Mouse (Mus musculus) embryo, embryonic 11 days (tissue): ENCODE measurements around the gene 1600014C10Rik.

Source experiments
- DNase-seq: peaks from one replicate; pipeline ENCODE4 v3.0.0-alpha.2; 2015

Gene 1600014C10Rik

DNA sequence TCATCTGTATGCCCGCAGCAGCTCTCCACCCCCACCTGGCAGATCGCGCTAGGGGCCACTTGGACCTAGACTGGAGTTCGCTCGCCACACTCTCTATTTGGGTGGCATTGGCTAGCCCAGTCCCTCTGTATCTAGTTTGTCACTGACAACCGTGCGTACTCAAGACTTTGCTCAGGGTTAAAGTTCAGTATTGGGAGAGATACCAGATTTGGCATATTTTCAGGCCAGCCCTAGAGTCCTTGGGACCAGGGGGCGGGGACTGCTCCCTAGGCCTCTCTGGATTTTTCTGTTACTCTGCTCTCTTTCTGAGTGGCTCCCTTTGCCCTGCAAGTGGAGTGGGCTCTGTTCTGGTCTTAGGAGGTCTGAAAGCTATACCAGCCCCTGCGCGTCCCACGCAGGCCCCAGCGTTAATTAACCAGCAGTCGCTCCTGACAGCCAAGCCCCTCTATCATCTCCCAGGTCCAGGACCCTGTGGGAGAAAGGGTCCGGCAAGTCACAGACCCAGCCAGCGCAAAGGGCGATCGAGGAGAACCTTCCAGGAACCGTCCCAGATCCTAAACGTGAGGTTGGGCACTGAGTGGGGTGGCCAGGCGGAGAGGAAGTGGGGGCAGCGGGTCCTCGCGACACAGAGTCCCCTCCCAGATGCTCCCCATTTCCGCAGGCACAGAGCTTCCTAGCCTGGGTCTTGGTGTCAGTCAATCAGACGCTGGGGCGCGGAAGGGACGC lies at the start of gene 1600014C10Rik:
1600014C10Rik (plus strand) TSS at position 256 of the 726 bp plus-strand sequence.
- DNase-seq, result peak; percentile 52

- no peak for DNase-seq
Observed at GRCm38 (mm10) chr7:38134471-38134870, 48.5 kb upstream of the 1600014C10Rik start.

- no peak for DNase-seq
Observed at GRCm38 (mm10) chr7:38140324-38140723, 42.7 kb upstream of the 1600014C10Rik start.

DNA sequence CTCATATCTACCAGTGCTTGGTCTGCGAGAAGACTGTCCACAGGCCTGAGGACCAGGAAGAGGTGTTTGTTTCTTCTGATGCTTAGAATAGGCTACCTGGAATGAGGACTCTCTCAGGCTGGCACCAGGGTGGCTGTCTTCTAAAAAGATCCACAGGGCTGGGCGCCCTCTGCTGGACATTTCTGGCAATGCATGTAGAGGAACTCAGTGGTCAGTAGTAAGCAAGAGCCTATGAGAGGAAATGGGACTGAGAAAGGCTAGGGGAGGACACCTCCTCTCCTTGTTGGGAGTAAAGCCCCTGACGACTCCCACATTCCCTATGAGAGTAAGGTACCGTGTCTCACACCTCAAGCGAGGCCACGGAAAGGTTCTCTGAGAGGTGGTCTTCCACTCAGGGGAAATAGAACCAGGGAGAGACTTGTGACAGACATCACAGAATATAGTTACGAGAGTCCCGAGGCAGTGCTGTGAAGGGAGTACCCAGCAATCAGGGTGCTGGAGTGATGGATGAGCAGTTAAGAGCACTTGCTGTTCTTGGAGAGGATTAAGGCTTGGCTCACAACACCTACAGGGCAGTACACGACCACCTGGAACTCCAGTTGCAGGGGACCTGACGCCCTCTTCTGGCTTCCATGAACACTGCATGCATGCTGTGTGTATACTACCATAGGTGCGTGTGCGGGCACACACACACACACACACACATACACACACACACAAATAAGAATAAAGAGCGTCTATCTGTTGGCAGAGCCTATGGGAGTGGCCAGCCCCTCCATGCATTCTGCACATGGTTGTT lies 41.1 kb upstream of the 1600014C10Rik start:
- DNase-seq, result peak; percentile 89

GRCm38 (mm10) chr7:38147477-38147876 lies 35.5 kb upstream of the 1600014C10Rik start:
- DNase-seq, result no peak

GRCm38 (mm10) chr7:38151706-38152312 lies 31.2 kb upstream of the 1600014C10Rik start:
- DNase-seq, result no peak

DNA sequence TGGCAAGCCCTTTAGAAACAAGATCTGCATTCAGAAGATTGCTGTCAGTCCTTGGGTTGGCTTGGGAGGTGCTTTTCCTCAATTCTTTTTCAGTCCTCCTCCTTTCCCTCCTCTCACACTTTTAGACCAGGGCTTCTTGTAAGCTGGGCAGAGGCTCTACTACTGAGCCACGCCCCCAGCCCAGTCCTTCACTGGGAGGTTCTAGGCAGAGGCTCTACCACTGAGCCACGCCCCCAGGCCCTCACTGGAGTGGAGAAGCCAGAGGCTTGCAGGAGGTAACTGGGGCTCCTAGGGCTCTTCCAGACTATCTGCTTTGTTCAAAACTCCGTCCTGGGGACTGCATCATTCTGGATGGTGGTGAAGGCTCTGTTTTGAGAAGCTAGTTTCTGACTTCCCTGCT lies 30.4 kb upstream of the 1600014C10Rik start:
- DNase-seq, result no peak

DNA sequence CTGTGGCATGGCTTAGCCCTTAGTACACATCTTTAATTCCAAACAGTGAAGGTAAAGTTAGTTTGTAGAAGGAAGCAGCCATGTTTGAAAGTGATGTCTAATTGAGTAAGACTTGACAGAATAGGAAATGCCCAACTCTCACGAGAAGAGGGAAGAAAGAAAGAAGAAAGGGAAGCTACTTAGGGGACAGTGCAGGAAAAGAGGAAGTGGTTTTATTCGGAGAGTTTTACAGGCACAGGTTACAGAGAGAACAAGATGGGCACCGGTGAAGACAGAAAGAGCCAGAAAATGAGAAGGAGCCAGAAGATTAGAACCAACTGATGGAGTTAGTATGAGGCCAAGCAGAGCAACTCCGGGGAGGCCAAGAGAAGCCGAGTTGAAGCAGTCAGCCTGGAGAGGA lies 27.2 kb upstream of the 1600014C10Rik start:
- DNase-seq, result no peak

DNA sequence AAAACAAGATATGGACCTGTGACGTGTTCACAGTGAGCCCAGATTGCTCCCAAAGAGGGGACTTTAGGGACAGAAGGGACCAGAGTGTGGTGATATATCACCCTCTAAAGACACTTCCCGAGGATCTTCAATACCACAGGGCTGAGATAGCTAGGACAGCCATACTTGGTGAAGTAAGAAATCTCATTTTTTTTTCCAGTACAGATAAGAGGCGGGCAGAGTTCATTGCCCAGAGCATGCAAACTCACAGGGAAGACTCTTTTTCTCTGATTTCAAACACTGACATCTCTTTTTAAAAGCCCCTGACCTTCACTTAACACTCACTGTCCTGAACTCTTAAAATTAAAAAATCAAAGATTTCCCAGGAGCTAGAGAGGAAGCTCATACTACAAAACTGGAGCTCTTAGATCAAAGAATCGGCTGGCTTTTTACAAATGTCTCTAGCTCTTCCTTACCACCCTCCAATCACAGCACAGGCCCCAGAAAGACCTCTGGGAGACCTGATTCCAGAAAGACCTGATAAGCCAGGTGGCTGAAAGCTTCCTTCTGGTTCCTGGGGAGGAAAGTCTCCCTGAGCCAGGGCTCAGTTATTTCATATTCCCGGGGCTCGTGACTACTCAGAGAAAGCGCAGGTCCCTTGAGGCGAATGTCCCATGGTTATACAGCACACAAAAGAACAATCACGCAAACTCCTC lies 24.1 kb upstream of the 1600014C10Rik start:
- DNase-seq, result no peak

GRCm38 (mm10) chr7:38161438-38161837 lies 21.6 kb upstream of the 1600014C10Rik start:
- DNase-seq, result no peak

DNA sequence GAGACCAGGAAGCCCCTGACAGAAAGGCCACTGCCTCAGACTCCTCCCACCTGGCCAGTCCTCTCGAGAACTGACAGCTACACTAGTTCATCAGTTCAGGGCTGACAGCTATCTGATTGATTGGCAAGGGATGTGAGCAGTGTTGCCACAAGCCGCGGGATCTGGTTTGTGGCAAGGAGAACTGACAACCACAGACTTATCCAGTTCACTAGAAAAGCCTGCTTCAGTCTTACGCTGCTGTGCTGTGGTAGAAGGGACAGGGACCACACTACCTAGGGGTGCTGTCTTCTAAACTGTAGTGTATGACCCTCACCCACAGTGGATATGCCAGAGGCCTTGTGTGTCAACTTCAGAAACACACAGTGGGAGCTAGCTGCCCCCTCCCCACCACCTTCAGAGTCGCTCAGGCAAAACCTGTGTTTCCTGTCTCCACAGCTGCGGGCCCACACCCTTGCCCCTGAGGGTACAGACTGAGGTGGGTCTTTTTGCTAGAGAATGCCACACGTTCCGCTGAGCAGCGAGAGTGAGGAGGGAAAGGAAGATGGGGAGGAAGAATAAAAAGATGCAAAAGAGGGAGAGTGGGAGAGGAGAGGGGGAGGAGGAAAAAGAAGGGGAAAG lies 19.5 kb upstream of the 1600014C10Rik start:
- DNase-seq, result no peak

- peak; percentile 13 for DNase-seq
Observed at GRCm38 (mm10) chr7:38166930-38167645, 15.9 kb upstream of the 1600014C10Rik start.

- peak; percentile 80 for DNase-seq
Observed at GRCm38 (mm10) chr7:38167724-38168141, 15.3 kb upstream of the 1600014C10Rik start.

GRCm38 (mm10) chr7:38173871-38174270 lies 9.1 kb upstream of the 1600014C10Rik start:
- DNase-seq, result peak; percentile 41

- peak; percentile 76 for DNase-seq
Observed at GRCm38 (mm10) chr7:38174321-38175148, 8.5 kb upstream of the 1600014C10Rik start.

DNA sequence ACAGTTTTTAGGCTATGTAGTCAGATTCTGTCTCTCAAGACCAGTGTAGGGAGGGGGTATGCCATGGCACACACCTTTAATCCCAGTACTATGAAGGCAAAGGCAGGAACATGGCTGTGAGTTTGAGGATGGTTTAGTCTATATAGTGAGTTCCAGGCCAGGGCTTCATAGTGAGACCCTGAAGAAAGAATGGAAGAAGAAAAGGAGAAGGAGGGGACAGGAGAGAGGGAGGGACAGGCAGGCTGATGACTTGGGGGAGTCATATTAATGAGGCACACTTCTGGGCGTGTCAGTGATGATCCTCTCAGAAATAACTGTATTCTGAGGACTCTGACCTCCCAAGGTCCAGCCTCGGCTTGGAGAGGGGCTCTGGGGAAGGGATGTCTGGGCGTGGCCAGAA lies 7.0 kb upstream of the 1600014C10Rik start:
- DNase-seq, result no peak

DNA sequence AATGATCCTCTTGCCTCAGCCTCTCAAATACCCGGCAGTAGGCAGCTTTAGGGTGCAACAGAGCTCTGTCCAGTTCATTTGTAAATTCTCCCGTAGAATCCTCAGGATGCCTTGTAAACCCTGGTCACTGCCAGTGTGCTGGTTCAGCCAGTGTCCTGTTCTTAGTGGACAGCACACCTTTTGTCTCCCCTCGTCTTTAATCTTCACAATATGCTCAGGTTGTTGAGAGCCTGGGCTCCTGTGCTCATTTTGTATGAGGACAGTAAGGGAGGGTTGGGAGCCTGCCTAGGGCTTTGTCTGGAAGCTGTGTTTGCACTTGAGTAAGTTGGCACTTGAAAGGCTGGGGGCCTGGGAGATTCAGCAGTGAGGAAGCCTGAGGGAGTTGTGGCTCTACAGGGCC lies 3.1 kb upstream of the 1600014C10Rik start:
- DNase-seq, result no peak

DNA sequence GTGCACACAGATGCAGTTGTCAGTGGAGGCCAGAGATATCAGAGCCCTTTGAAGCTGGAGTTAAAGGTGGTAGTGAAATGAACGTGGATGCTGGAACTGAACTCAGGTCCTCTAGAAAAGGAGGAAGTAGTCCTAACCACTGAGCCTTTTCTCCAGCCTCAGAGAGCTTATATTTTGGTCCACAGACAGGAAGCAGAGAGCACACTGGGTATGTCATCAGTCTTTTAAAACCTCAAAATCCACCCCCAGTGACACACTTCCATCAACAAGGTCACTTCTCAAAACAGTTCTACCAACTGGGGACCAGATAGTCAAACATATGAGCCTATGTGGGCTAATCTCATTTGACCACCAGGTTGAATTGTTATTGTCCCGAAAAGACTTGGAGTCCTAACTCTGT lies 1.7 kb upstream of the 1600014C10Rik start:
- DNase-seq, result no peak

GRCm38 (mm10) chr7:38182596-38182961 lies 438 bp upstream of the 1600014C10Rik start:
- DNase-seq, result peak; percentile 89

GRCm38 (mm10) chr7:38183709-38184417 lies 846 bp downstream of the 1600014C10Rik start:
- DNase-seq, result peak; percentile 92

DNA sequence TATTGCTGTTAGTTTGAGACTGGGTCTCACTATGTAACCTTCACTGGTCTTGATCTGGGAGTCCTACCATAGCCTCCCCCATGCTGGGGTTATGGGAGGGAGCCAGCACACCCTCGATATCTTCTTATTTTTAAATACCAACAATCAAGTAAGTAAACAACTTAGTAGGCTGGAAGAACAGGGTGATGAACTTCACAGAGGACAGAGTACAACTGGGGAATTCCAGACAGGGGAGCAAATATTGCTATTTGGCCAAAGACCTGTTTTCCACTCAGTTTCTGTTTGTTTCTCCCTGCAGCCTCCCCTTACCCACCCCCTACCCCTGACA lies 1.4 kb downstream of the 1600014C10Rik start:
- no peak for DNase-seq
